Mouse (Mus musculus) neural tube, embryonic 11.5 days (tissue): Measurements from ENCODE around the gene Trim65. TPM values are rescaled to one million over a fixed set of nuclear protein-coding genes. Genes with fewer than 3 reads are reported as not detected.
"Not testable (repeated sequence)": the region's sequence is repeated elsewhere in the genome, so short reads cannot be mapped to it uniquely, and the experiment has no call there.

Experiments used
- ATAC-seq: fragments of 200-750 bp; cut with Nextera tagmentation; 2 replicates; pipeline ENCODE4 v1.8.0; 2017; ENCODE audit warnings: moderate number of reproducible peaks, mild to moderate bottlenecking, moderate TSS enrichment, moderate library complexity; ENCODE audit not compliant: insufficient read depth, low FRiP score, low TSS enrichment
- DNase-seq: peaks from one replicate; pipeline ENCODE4 v3.0.0-alpha.2; 2015; ENCODE audit warnings: low spot score
- H3K27ac ChIP-seq: fragments of 300-500 bp; sonication (generic); 2 replicates; pipeline ENCODE4 v1.5.1; 2014; ENCODE audit warnings: low read depth, mild to moderate bottlenecking, low read length
- H3K27me3 ChIP-seq: fragments of 300-500 bp; sonication (generic); 2 replicates; pipeline ENCODE4 v1.6.1; 2014; ENCODE audit warnings: mild to moderate bottlenecking, low read length, mixed read lengths; ENCODE audit not compliant: control insufficient read depth, insufficient read depth
- H3K36me3 ChIP-seq: fragments of 300-500 bp; sonication (generic); 2 replicates; pipeline ENCODE4 v1.6.1; 2014; ENCODE audit warnings: mild to moderate bottlenecking, low read length, moderate library complexity, mixed read lengths; ENCODE audit not compliant: control insufficient read depth, insufficient read depth
- H3K4me1 ChIP-seq: fragments of 300-500 bp; sonication (generic); 2 replicates; pipeline ENCODE4 v1.6.1; 2014; ENCODE audit warnings: low read length, mixed read lengths; ENCODE audit not compliant: control insufficient read depth, insufficient read depth
- H3K4me2 ChIP-seq: fragments of 300-500 bp; sonication (generic); 2 replicates; pipeline ENCODE4 v1.6.1; 2014; ENCODE audit warnings: low read depth, mild to moderate bottlenecking, moderate library complexity
- H3K4me3 ChIP-seq: fragments of 300-500 bp; sonication (generic); 2 replicates; pipeline ENCODE4 v1.5.1; 2014; ENCODE audit warnings: low read depth, low read length
- H3K9ac ChIP-seq: fragments of 300-500 bp; sonication (generic); 2 replicates; pipeline ENCODE4 v1.6.1; 2014; ENCODE audit warnings: mild to moderate bottlenecking, low read length
- H3K9me3 ChIP-seq: fragments of 300-500 bp; sonication (generic); 2 replicates; pipeline ENCODE4 v1.6.1; 2016; ENCODE audit warnings: low read length; ENCODE audit not compliant: control insufficient read depth
- WGBS: fragments of 180-500 bp; shearing (Covaris S2); extraction: QIAGEN DNeasy Blood & Tissue Kit; methylation state at CpG from one replicate; pipeline ENCODE4 v1.1.7; 2014; 5-methylcytosine and 5-hydroxymethylcytosine counted together
- polyA plus RNA-seq: library from polyadenylated mRNA; unstranded; fragments of >200 nt; fragmentation: Nextera tagmentation; extraction: Ambion mirVana; gene quantifications from 2 replicates; pipeline ENCODE4 v1.2.1, GENCODE M21; 2014

Gene Trim65
- polyA plus RNA-seq, 1 experiment from 2014 or later = 1.6 TPM

GRCm38 (mm10) chr11:116131349-116132170, 632 bp upstream of the Trim65 start:
- Histone ChIP-seq H3K27ac (no peak overlapping the region), H3K9ac (peak overlapping the region; percentile 18; the same call in 1 of the 2 replicates), H3K27me3 (no peaks in the 10 kb centered on the region), H3K9me3 (no peaks in the 10 kb centered on the region), H3K4me3 (no peak overlapping the region), H3K4me2 (peak overlapping the region; percentile 76), H3K36me3 (peaks cover 8% of the 10 kb centered on the region), H3K4me1 (peaks cover 16% of the 10 kb centered on the region)
- DNase-seq (no peak), ATAC-seq (no peak)
- WGBS = 80% methylated on average over 15 of the region's 15 CpGs

GRCm38 (mm10) chr11:116129993-116130487, 888 bp downstream of the Trim65 start:
- Histone ChIP-seq H3K4me2 (peak overlapping the region; percentile 76), H3K9ac (peak overlapping the region; percentile 76), H3K9me3 (no peaks in the 10 kb centered on the region), H3K4me1 (peaks cover 16% of the 10 kb centered on the region), H3K27ac (peak overlapping the region; percentile 78; the same call in 1 of the 2 replicates), H3K27me3 (no peaks in the 10 kb centered on the region), H3K4me3 (peak overlapping the region; percentile 45), H3K36me3 (peaks cover 8% of the 10 kb centered on the region)
- ATAC-seq = 0 out of 2 replicates have a peak, but pooled peaks have one; percentile 22
- WGBS = 45% methylated on average over 8 of the region's 8 CpGs
- DNase-seq = no peak

GRCm38 (mm10) chr11:116129091-116129790, 1.7 kb downstream of the Trim65 start:
- Histone ChIP-seq H3K36me3 (peaks cover 5% of the 10 kb centered on the region), H3K4me1 (peaks cover 16% of the 10 kb centered on the region), H3K27me3 (no peaks in the 10 kb centered on the region), H3K9me3 (no peaks in the 10 kb centered on the region), H3K9ac (no peak overlapping the region), H3K4me3 (no peak overlapping the region), H3K4me2 (no peak overlapping the region), H3K27ac (no peak overlapping the region)
- no peak for ATAC-seq
- DNase-seq = no peak
- WGBS = 82% methylated on average over 9 of the region's 9 CpGs

- ATAC-seq (no peak), DNase-seq (peak; percentile 26)
- H3K4me2 ChIP-seq = no peak overlapping the region
- H3K4me1 ChIP-seq = peaks cover 16% of the 10 kb centered on the region
- WGBS = 59% methylated on average over 9 of the region's 9 CpGs
- H3K9me3 ChIP-seq = no peaks in the 10 kb centered on the region
- H3K27ac ChIP-seq = no peak overlapping the region
- no peak overlapping the region for H3K4me3 ChIP-seq
- no peaks in the 10 kb centered on the region for H3K27me3 ChIP-seq
- H3K36me3 ChIP-seq = peaks cover 3% of the 10 kb centered on the region
- H3K9ac ChIP-seq = no peak overlapping the region
Measured at GRCm38 (mm10) chr11:116127986-116128385, 2.9 kb downstream of the Trim65 start.

- Histone ChIP-seq H3K4me1 (peaks cover 16% of the 10 kb centered on the region), H3K9ac (peak within 1 kb of the TSS; percentile 45), H3K27me3 (no peaks in the 10 kb centered on the region), H3K36me3 (peaks cover under 1% of the 10 kb centered on the region; the same call in 1 of the 2 replicates), H3K4me2 (peak within 1 kb of the TSS; percentile 20; the same call in 1 of the 2 replicates), H3K27ac (no peak within 1 kb of the TSS), H3K4me3 (no peak within 1 kb of the TSS), H3K9me3 (no peaks in the 10 kb centered on the region)
- WGBS = 27% methylated on average over 23 of the region's 23 CpGs
- DNase-seq (peak; percentile 67), ATAC-seq (no peak)
Measured at GRCm38 (mm10) chr11:116127156-116127980, 3.6 kb downstream of the Trim65 start, which contains the start of gene Trim47. Gene Trim47 (minus strand): TSS chr11:116127210.

- Histone ChIP-seq H3K27me3 (no peaks in the 10 kb centered on the region), H3K4me3 (no peak overlapping the region), H3K9me3 (no peaks in the 10 kb centered on the region), H3K27ac (no peak overlapping the region), H3K9ac (no peak overlapping the region), H3K4me2 (no peak overlapping the region), H3K36me3 (no peaks in the 10 kb centered on the region; the same call in 1 of the 2 replicates), H3K4me1 (peaks cover 14% of the 10 kb centered on the region)
- WGBS = 96% methylated on average over 15 of the region's 15 CpGs
- no peak for ATAC-seq
- DNase-seq = no peak
Measured at GRCm38 (mm10) chr11:116126261-116126660, 4.7 kb downstream of the Trim65 start.

- H3K4me2 ChIP-seq, H3K4me3 ChIP-seq, H3K27ac ChIP-seq, H3K9ac ChIP-seq, H3K4me1 ChIP-seq, H3K9me3 ChIP-seq, H3K36me3 ChIP-seq, DNase-seq, H3K27me3 ChIP-seq, ATAC-seq: not testable (repeated sequence)
- 90% methylated on average over 8 of the region's 8 CpGs for WGBS
Measured at GRCm38 (mm10) chr11:116121731-116122245, 9.1 kb downstream of the Trim65 start.

- no peaks in the 10 kb centered on the region for H3K4me1 ChIP-seq
- H3K9ac ChIP-seq = no peak overlapping the region
- H3K27ac ChIP-seq = no peak overlapping the region
- H3K4me3 ChIP-seq = no peak overlapping the region
- no peaks in the 10 kb centered on the region for H3K9me3 ChIP-seq
- no peak for DNase-seq
- ATAC-seq = no peak
- no peaks in the 10 kb centered on the region for H3K36me3 ChIP-seq
- no peaks in the 10 kb centered on the region for H3K27me3 ChIP-seq
- H3K4me2 ChIP-seq = no peak overlapping the region
Measured at GRCm38 (mm10) chr11:116117819-116118218, 13.1 kb downstream of the Trim65 start.
